Mouse (Mus musculus) bone marrow, adult 2 months (tissue): ENCODE results near the gene Tmem127. TPM values are rescaled to one million over a fixed set of nuclear protein-coding genes. Genes with fewer than 3 reads are reported as not detected.
A peak's percentile ranks its signal among the peaks of the same experiment; 100 is the strongest.
"Not testable (repeated sequence)": the region's sequence is repeated elsewhere in the genome, so short reads cannot be mapped to it uniquely, and the experiment has no call there.

Experiments
- H3K27ac ChIP-seq: fragments of 200-500 bp; 2 replicates; pipeline ENCODE4 v1.5.1; 2012; ENCODE audit warnings: low read depth, mild to moderate bottlenecking, control low read depth, inconsistent platforms, low read length; ENCODE audit not compliant: control insufficient read depth, poor library complexity, insufficient read depth
- H3K4me1 ChIP-seq: fragments of 200-500 bp; 2 replicates; pipeline ENCODE4 v1.6.1; 2011; ENCODE audit warnings: low read length; ENCODE audit not compliant: control insufficient read depth, insufficient read depth
- H3K4me3 ChIP-seq: fragments of 200-500 bp; replicated peaks from 2 replicates; pipeline ENCODE3; 2011; ENCODE audit warnings: mild to moderate bottlenecking, low read depth, low read length, control low read depth; ENCODE audit not compliant: control insufficient read depth
- CTCF ChIP-seq: fragments of 200-500 bp; IDR thresholded peaks from 2 replicates; pipeline ENCODE4 v1.5.1; 2011; ENCODE audit warnings: low read length, control low read depth; ENCODE audit not compliant: control insufficient read depth, insufficient read depth
- POLR2A ChIP-seq: fragments of 200-500 bp; IDR thresholded peaks from 2 replicates; pipeline ENCODE4 v1.6.1; 2011; ENCODE audit warnings: low read depth, mild to moderate bottlenecking, control low read depth, low read length, borderline replicate concordance; ENCODE audit not compliant: control insufficient read depth
- WGBS: fragments of 180-500 bp; shearing (Covaris S2); methylation state at CpG from one replicate; pipeline ENCODE4 v1.1.7; 2018; 5-methylcytosine and 5-hydroxymethylcytosine counted together
- polyA plus RNA-seq: library from polyadenylated mRNA; stranded (reverse); fragments of >200 nt; gene quantifications from 2 replicates; pipeline ENCODE4 v1.2.4, GENCODE M21; 2011; ENCODE audit warnings: low replicate concordance; ENCODE audit not compliant: missing spikeins, insufficient read depth, insufficient read length

Tmem127 gene
- polyA plus RNA-seq: 16.0 and 27.7 TPM in 2 replicates

DNA sequence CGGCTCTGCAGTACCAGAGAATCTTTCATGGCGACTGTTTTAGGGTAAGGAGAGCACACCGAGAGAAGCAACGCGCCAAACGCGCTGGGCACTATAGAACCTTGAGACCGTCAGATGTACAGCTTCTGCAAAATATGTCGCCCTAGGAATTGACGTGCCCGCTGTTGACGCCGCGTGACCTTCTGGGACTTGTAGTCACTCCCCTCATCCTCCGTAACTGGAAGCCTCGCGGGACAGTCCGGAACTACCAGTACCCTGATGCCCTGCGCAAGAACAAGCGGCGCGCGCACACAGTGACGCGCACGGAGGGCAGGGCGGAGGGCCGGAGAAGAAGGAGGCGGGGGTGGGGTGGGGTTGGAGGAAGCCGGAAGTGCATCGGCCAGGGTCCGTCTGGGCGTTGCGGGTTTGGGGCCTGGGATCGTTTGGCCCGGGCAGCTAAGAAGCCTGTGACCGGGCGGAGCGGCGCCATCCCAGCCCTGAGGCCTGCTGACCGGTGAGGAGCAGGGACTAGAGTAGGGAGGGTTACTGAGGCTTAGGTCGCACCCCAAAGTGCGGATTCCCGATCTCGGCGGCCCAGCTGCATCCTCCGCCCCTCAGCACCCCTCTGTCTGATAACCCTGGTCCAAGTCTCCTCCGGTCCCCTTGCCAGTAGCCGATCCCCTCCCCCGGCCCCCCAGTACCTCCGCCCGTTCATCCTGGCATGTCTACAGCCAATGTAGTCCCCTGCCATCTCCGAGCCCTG lies at the start of gene Tmem127, which contains the start of gene Ciao1:
Gene Tmem127 (plus strand): TSS at position 317 of the 742 bp plus-strand sequence.
Gene Ciao1 (minus strand): TSS at position 225 of the 742 bp plus-strand sequence.
- Histone ChIP-seq H3K4me3 (peak within 1 kb of the TSS; percentile 85), H3K27ac (peak within 1 kb of the TSS; percentile 62), H3K4me1 (no peaks in the 10 kb centered on the region; the same call in 1 of the 2 replicates)
- under 1% methylated on average over 53 of the region's 53 CpGs for WGBS
- TF ChIP-seq CTCF (no peak), POLR2A (peak; percentile 63)

DNA sequence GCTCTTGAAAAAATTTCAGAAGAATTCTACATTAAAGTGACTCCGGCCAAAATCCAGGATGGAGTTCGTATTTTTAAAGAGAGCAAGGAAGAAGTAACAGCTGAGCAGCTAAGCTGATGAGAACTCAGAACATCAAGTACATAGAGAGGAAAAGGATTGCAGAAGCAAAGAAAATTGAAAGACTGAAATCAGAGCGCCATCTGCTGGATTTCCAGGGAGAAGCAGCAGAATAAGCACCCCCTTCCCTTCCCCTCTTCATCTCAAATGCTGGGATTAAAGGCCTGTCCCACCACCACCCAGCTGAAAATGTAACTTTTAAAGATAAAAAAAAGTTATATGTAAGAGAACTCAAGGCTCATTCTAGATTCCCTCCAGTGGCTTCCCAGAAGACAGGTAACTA lies 42.8 kb upstream of the Tmem127 start:
- TF ChIP-seq CTCF (peak; percentile 46), POLR2A (no peak)
- 21% methylated on average over 3 of the region's 3 CpGs for WGBS

GRCm38 (mm10) chr2:127205936-127206335 lies 41.8 kb upstream of the Tmem127 start:
- WGBS: 87% methylated on average over 4 of the region's 4 CpGs
- H3K4me1 ChIP-seq, H3K27ac ChIP-seq, H3K4me3 ChIP-seq: not testable (repeated sequence)

More for the DNA sequence above, 42.8 kb upstream of the Tmem127 start:
- Histone ChIP-seq H3K4me3 (no peak overlapping the region), H3K4me1 (no peaks in the 10 kb centered on the region; the same call in 1 of the 2 replicates), H3K27ac (no peak overlapping the region)

GRCm38 (mm10) chr2:127206916-127207315 lies 40.8 kb upstream of the Tmem127 start:
- Histone ChIP-seq H3K27ac (no peak overlapping the region), H3K4me3 (no peak overlapping the region), H3K4me1 (no peaks in the 10 kb centered on the region; the same call in 1 of the 2 replicates)
- TF ChIP-seq POLR2A (no peak), CTCF (no peak)
- WGBS: 77% methylated on average over 2 of the region's 2 CpGs

DNA sequence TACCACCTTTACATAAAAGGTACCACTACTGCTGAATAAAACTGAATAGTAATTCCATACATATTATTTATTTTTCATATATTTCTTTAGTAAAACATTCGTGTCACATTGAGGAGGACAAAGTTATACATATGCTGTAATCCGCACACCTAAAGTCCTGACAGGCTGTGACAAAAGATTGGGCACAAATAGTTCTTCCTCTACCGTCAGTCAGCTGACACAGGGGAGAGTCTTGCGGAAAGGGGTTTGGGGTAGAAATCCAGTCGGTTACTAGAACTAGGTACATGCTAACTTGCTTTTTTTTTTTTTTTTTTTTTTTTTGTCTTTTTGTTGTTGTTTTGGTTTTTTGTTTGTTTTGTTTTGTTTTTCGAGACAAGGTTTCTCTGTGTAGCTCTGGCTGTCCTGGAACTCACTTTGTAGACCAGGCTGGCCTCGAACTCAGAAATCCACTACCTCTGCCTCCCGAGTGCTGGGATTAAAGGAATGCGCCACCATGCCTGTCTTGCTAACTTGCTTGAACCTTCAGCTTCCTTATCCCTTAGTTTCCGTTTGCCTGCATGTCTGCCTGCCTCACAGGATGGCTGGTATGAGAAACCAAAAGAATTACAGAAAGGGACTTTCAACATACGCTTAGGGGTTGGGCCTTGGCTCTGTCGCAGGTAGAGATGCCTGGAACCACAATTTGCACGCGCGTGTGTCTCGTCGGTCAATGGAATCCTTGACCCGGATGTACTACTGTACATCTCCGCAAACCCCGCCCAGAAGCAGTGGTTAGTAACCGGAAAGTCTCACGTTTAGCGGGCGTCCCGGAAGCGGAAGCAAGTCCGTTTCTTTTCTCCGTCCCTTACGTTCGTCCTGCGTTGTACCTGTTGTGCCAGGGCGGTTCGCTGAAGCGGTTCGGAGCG lies 39.9 kb upstream of the Tmem127 start, which contains the start of the genes 1810024B03Rik and Snrnp200:
Gene 1810024B03Rik (minus strand): TSS at position 734 of the 905 bp plus-strand sequence.
Gene Snrnp200 (plus strand): TSS at position 840 of the 905 bp plus-strand sequence.
- no peaks in the 10 kb centered on the region; the same call in 1 of the 2 replicates for H3K4me1 ChIP-seq
- TF ChIP-seq POLR2A (peak; percentile 76; the same call in 1 of the 2 replicates), CTCF (no peak)
- WGBS: 7% methylated on average over 36 of the region's 36 CpGs
- peak within 1 kb of the TSS; percentile 64 for H3K27ac ChIP-seq
- peak within 1 kb of the TSS; percentile 92 for H3K4me3 ChIP-seq

DNA sequence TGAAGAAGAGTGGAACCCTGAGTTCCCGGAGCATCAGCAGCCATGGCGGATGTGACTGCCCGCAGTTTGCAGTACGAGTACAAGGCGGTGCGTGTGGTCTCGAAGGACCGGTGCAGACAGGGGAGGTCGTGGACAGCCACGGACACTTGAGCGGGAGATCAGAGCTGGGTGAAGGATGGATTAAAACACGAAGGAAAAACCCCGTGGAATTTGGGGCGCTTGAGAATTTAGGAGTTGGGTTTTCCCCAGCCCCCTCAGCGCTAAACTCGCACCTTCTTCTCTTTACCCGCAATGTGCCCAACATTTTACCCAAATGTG lies 39.3 kb upstream of the Tmem127 start:
- peak overlapping the region; percentile 92 for H3K4me3 ChIP-seq
- no peaks in the 10 kb centered on the region; the same call in 1 of the 2 replicates for H3K4me1 ChIP-seq
- no peak for TF ChIP-seq POLR2A
- no peak for TF ChIP-seq CTCF
- 0% methylated on average over 17 of the region's 17 CpGs for WGBS
- H3K27ac ChIP-seq: peak overlapping the region; percentile 64

DNA sequence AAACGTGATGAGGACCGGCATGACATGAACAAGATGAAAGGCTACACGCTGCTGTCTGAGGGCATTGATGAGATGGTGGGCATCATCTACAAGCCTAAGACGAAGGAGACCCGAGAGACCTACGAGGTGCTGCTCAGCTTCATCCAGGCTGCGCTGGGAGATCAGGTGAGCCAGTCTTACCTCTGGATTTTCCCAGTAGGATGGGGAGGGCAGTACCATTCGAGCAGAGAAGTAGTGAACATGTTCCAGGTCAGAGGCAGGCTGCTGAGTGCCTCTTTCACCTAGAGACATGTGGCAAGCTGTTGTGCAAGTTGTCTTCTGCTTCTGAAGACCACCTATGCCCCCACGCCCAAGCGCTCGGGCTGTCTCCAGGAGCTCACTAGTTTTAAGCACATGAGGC lies 37.0 kb upstream of the Tmem127 start:
- WGBS: 93% methylated on average over 11 of the region's 11 CpGs
- Histone ChIP-seq H3K4me1 (no peaks in the 10 kb centered on the region; the same call in 1 of the 2 replicates), H3K4me3 (no peak overlapping the region), H3K27ac (no peak overlapping the region)
- TF ChIP-seq CTCF (no peak), POLR2A (no peak)

GRCm38 (mm10) chr2:127217746-127218145 lies 30.0 kb upstream of the Tmem127 start:
- Histone ChIP-seq H3K4me3 (no peak overlapping the region), H3K27ac (no peak overlapping the region), H3K4me1 (no peaks in the 10 kb centered on the region)
- WGBS: 89% methylated on average over 5 of the region's 5 CpGs
- TF ChIP-seq POLR2A (no peak), CTCF (no peak)
